Mouse (Mus musculus) frontal cortex, adult 2 months (tissue): ENCODE measurements at regions not wholly inside any gene's neighbourhood (a gene's known extent, or its start where the extent isn't known, plus 50 kb on each side); places are given as distances from the start of the nearest gene placed in this dataset.
"Not testable (repeated sequence)": the region's sequence is repeated elsewhere in the genome, so short reads cannot be mapped to it uniquely, and the experiment has no call there.

Experiments used
- DNase-seq, 2 experiments: peaks; one replicate each; pipeline ENCODE4 v3.0.0; 2022; ENCODE audit warnings: low spot score in 1 of 2; ENCODE audit errors: extremely low spot score in 1 of 2

- no peak for DNase-seq
Measured at GRCm38 (mm10) chr3:11094804-11095203, 759.3 kb upstream of the Gm38303 start.

- peak in 1 of 2 experiments; percentile 53 for DNase-seq
Measured at GRCm38 (mm10) chr3:11094138-11094537, 758.7 kb upstream of the Gm38303 start.

GRCm38 (mm10) chr3:11083291-11083690 lies 747.8 kb upstream of the Gm38303 start:
- no peak for DNase-seq

- DNase-seq, result no peak
Measured at GRCm38 (mm10) chr3:11074012-11074411, 738.5 kb upstream of the Gm38303 start.

- no peak for DNase-seq
Measured at GRCm38 (mm10) chr3:11034995-11035769, 699.7 kb upstream of the Gm38303 start.

- peak; percentile 31 to 70 for DNase-seq
Measured at GRCm38 (mm10) chr3:11029991-11030390, 694.5 kb upstream of the Gm38303 start.

GRCm38 (mm10) chr3:11024422-11024821 lies 688.9 kb upstream of the Gm38303 start:
- no peak for DNase-seq

GRCm38 (mm10) chr3:11020048-11020447 lies 684.6 kb upstream of the Gm38303 start:
- DNase-seq, result no peak

- DNase-seq, result not testable (repeated sequence)
Measured at GRCm38 (mm10) chr3:11014911-11015310, 679.4 kb upstream of the Gm38303 start.

GRCm38 (mm10) chr3:11007363-11007762 lies 671.9 kb upstream of the Gm38303 start:
- DNase-seq, result no peak

- DNase-seq, result no peak
Measured at GRCm38 (mm10) chr3:11006531-11007269, 671.2 kb upstream of the Gm38303 start.

GRCm38 (mm10) chr3:10978968-10979367 lies 643.5 kb upstream of the Gm38303 start:
- no peak for DNase-seq

GRCm38 (mm10) chr3:10974429-10974828 lies 638.9 kb upstream of the Gm38303 start:
- no peak for DNase-seq

- no peak for DNase-seq
Measured at GRCm38 (mm10) chr3:10952583-10952982, 617.1 kb upstream of the Gm38303 start.

GRCm38 (mm10) chr3:10917056-10917455 lies 581.6 kb upstream of the Gm38303 start:
- DNase-seq, result no peak

- DNase-seq, result peak; percentile 5 to 10
Measured at GRCm38 (mm10) chr3:10891981-10892380, 556.5 kb upstream of the Gm38303 start.
